Mouse (Mus musculus) lung, adult 2 months (tissue): ENCODE measurements at regions not wholly inside any gene's neighbourhood (a gene's known extent, or its start where the extent isn't known, plus 50 kb on each side); places are given as distances from the start of the nearest gene placed in this dataset.

Experiments
- CTCF ChIP-seq: fragments of 200-500 bp; IDR thresholded peaks from 2 replicates; pipeline ENCODE4 v1.5.1; 2011; ENCODE audit warnings: mild to moderate bottlenecking, low read length, control low read depth; ENCODE audit not compliant: insufficient read depth
- POLR2A ChIP-seq: fragments of 200-500 bp; IDR thresholded peaks from 2 replicates; pipeline ENCODE4 v1.6.1; 2011; ENCODE audit warnings: low read depth, mild to moderate bottlenecking, control low read depth, low read length, borderline replicate concordance; ENCODE audit errors: extremely low read depth

DNA sequence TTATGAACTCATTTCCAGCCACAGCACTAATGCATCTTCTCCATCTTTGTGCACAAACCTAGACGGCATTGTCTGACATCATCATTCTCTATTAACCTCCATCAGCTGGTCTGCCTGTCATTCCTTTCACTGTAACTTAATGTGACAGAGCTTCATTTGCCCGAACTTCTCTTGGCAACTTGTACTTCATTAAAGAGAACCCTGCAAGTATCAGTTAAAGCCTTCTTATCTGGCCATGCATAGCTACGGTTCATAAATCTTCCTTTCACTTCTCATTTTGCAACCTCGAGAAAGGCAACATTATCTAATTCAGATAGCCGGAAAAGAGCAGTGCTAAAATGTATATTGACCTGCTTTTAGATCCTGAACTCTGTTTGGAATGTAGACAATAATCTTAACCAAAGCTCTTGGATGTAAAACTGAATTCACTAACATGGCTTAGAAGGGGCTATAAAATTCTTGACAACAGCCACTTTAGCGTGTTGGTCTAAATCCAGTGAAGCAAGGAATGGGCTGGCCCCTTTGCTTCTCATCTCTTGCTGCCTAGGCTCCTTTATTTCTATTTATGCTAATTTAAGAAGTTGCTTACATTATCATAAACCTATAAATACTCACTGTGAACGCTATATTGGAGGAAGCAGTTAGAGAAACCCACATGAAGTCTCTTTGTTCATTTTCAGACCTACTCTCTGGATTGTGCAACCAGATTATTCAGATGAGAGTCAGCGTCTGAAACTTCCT, 198.5 kb downstream of the Pdha2 start:
- TF ChIP-seq POLR2A (no peak), CTCF (no peak)
